In the genomic region with DNA sequence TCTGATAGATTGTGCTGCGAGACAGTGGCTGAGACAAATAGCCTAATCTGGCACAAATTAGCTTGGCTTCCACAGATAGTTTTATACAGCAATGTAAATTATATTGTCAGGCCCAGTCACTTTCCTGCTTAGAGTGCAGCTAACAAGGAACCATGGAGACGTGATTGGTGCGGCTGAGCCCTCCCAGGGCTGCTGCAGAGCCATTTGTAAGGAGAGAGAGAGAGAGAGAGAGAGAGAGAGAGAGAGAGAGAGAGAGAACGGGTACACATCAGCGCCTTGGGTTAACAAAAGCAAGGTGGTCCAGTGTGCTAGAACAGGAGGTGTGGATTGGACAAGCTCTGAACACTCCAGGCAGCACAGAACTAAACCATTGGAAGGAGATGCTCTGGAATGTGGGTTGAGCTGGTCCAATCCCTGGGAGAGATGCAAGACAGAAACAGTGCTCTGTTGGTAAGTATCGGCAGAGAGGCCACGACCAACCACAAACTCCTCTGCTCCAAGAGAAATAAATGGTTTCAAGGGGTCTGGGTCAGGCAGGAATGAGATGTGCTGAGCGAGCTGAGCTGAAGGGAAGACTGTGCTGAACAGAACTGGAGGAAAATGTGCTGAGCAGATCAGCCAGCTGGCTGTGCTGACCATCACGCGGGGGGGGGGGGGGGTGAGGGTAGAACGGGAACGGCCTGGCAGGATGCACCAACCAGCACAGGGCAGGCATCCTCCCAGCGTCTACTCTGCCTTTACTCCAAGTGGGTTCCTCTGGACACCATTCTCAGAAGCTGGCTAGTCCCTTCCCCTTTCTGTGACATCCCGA, we compare ENCODE assay signal across 10 mouse cellular contexts.
A peak's percentile ranks its signal among the peaks of the same experiment; 100 is the strongest.
DNase-seq lines count a peak whose midpoint lies in the region; ATAC-seq lines count a peak whose summit lies in the region.
"Had no signal": no experiment of that assay in that cellular context is flagged by ENCODE, and none has a peak within 500 bp of the region (broad histone marks: within the 10 kb centered on the region; RNA-seq: fewer than 3 reads in every experiment).

No protein-coding gene starts in this region.

- no peaks in the 10 kb centered on the region for H3K9me3 ChIP-seq in embryonic facial prominence, embryonic 12.5 days
- H3K9me3 ChIP-seq in limb, embryonic 13.5 days: no peaks in the 10 kb centered on the region
- H3K9me3 ChIP-seq: lung, embryonic 15.5 days had no signal

- no peak overlapping the region for H3K9ac ChIP-seq in embryonic facial prominence, embryonic 12.5 days
- no peak overlapping the region for H3K9ac ChIP-seq in limb, embryonic 13.5 days
- H3K9ac ChIP-seq: lung, embryonic 15.5 days had no signal

- no peaks in the 10 kb centered on the region for H3K36me3 ChIP-seq in embryonic facial prominence, embryonic 12.5 days
- H3K36me3 ChIP-seq in limb, embryonic 13.5 days: no peaks in the 10 kb centered on the region
- H3K36me3 ChIP-seq: lung, embryonic 15.5 days had no signal

- 50% methylated on average over 12 of the region's 14 CpGs for WGBS in embryonic facial prominence, embryonic 12.5 days
- 31% methylated on average over 11 of the region's 14 CpGs for WGBS in limb, embryonic 13.5 days

- no peak for ATAC-seq in embryonic facial prominence, embryonic 12.5 days (ENCODE audit: insufficient number of reproducible peaks, insufficient read depth, low FRiP score, low TSS enrichment)
- ATAC-seq in limb, embryonic 13.5 days (ENCODE audit: low FRiP score, low read depth): peak; percentile 72

- H3K27me3 ChIP-seq in embryonic facial prominence, embryonic 12.5 days: no peaks in the 10 kb centered on the region
- H3K27me3 ChIP-seq in limb, embryonic 13.5 days: peaks cover 24% of the 10 kb centered on the region

- 0 out of 2 replicates have a peak overlapping the region, but pooled peaks have one; percentile 43 for H3K27ac ChIP-seq in embryonic facial prominence, embryonic 12.5 days
- no peak overlapping the region for H3K27ac ChIP-seq in limb, embryonic 13.5 days
- H3K27ac ChIP-seq: lung, embryonic 15.5 days had no signal

- H3K4me2 ChIP-seq in embryonic facial prominence, embryonic 12.5 days (replicated peaks): no peak overlapping the region
- peak overlapping the region; percentile 14; the same call in 1 of the 2 replicates for H3K4me2 ChIP-seq in limb, embryonic 13.5 days (replicated peaks)
- H3K4me2 ChIP-seq: lung, embryonic 15.5 days had no signal

- peak; percentile 13 for DNase-seq in gastrocnemius, postnatal 14 days
- no peak for DNase-seq in gastrocnemius, postnatal 10 days
- peak; percentile 64 for DNase-seq in Muller cell, postnatal 12 days (ENCODE audit: inconsistent ontology term)
- no peak for DNase-seq in adrenal gland, postnatal 4 days (ENCODE audit: low spot score in 2 of 2)
- DNase-seq in adrenal gland, postnatal 36 days: no peak
- no peak for DNase-seq in thymus, adult 18-20 months
- DNase-seq: heart, postnatal 14 days had no signal

- no peak overlapping the region for H3K4me3 ChIP-seq in embryonic facial prominence, embryonic 12.5 days
- H3K4me3 ChIP-seq in limb, embryonic 13.5 days: no peak overlapping the region
- H3K4me3 ChIP-seq: lung, embryonic 15.5 days had no signal

- peaks cover 26% of the 10 kb centered on the region for H3K4me1 ChIP-seq in embryonic facial prominence, embryonic 12.5 days
- peaks cover 19% of the 10 kb centered on the region for H3K4me1 ChIP-seq in limb, embryonic 13.5 days

- intact Hi-C loops in gastrocnemius, postnatal 14 days (cut with DNase I; ENCODE audit: low total_unique reads): no loop called here

Comparison
In these comparisons a context has a peak if more than half of its experiments do, and no peak if none do; other contexts are left out.
1. DNase-seq: peak in gastrocnemius, postnatal 14 days (single experiment) and Muller cell, postnatal 12 days (single experiment); none in gastrocnemius, postnatal 10 days (single experiment), adrenal gland, postnatal 4 days (0 of 2), adrenal gland, postnatal 36 days (0 of 2) and thymus, adult 18-20 months (0 of 2).